Mouse (Mus musculus): ENCODE measurements around the gene Hes3. TPM values are rescaled to one million over a fixed set of nuclear protein-coding genes. Genes with fewer than 3 reads are reported as not detected.
A peak's percentile ranks its signal among the peaks of the same experiment; 100 is the strongest.

Gene Hes3
- 55.1 and 62.7 TPM in 2 replicates for polyA plus RNA-seq (2012; rRNA removed)

GRCm38 (mm10) chr4:152291562-152291961 lies at the start of gene Hes3:
Gene Hes3 (minus strand): TSS chr4:152291662.
- H3K4me1 ChIP-seq (ENCODE audit: control insufficient read depth, insufficient read depth, low read length), result peaks cover 9% of the 10 kb centered on the region
- no peaks in the 10 kb centered on the region for H3K27me3 ChIP-seq (ENCODE audit: control insufficient read depth, insufficient read depth, low read length)

GRCm38 (mm10) chr4:152340584-152341284 lies 49.3 kb upstream of the Hes3 start:
- peaks cover 10% of the 10 kb centered on the region for H3K4me1 ChIP-seq (ENCODE audit: control insufficient read depth, insufficient read depth, low read length)
- DNase-seq, result no peak
- H3K4me3 ChIP-seq (replicated peaks; ENCODE audit: insufficient read depth, low read depth, low read length), result no peak overlapping the region
- TF ChIP-seq POLR2A (IDR thresholded peaks at IDR 0.05; ENCODE audit: borderline replicate concordance, insufficient read depth, low read length), result no peak
- no peak for TF ChIP-seq CTCF (IDR thresholded peaks at IDR 0.05; ENCODE audit: borderline replicate concordance, insufficient read depth, low read depth, low read length)
- WGBS, result 58% methylated on average over 15 of the region's 15 CpGs
- no peak overlapping the region for H3K27ac ChIP-seq (ENCODE audit: insufficient read depth, low read length)
- H3K27me3 ChIP-seq (ENCODE audit: control insufficient read depth, insufficient read depth, low read length), result peaks cover 3% of the 10 kb centered on the region; the same call in 1 of the 2 replicates

More at GRCm38 (mm10) chr4:152291562-152291961, at the start of gene Hes3:
- Histone ChIP-seq H3K27ac (ENCODE audit: insufficient read depth, low read length) (no peak within 1 kb of the TSS), H3K4me3 (replicated peaks; ENCODE audit: insufficient read depth, low read depth, low read length) (no peak within 1 kb of the TSS)
- TF ChIP-seq POLR2A (IDR thresholded peaks at IDR 0.05; ENCODE audit: borderline replicate concordance, insufficient read depth, low read length), result no peak
- TF ChIP-seq CTCF (IDR thresholded peaks at IDR 0.05; ENCODE audit: borderline replicate concordance, insufficient read depth, low read depth, low read length), result no peak
- WGBS, result 69% methylated on average over 6 of the region's 6 CpGs
- no peak for DNase-seq

GRCm38 (mm10) chr4:152339293-152339790 lies 47.9 kb upstream of the Hes3 start:
- Histone ChIP-seq H3K27me3 (ENCODE audit: control insufficient read depth, insufficient read depth, low read length) (peaks cover 3% of the 10 kb centered on the region; the same call in 1 of the 2 replicates), H3K4me1 (ENCODE audit: control insufficient read depth, insufficient read depth, low read length) (0 out of 2 replicates have a peak, but pooled peaks cover 3% of the 10 kb centered on the region), H3K4me3 (replicated peaks; ENCODE audit: insufficient read depth, low read depth, low read length) (peak overlapping the region; percentile 70), H3K27ac (ENCODE audit: insufficient read depth, low read length) (no peak overlapping the region)
- TF ChIP-seq CTCF (IDR thresholded peaks at IDR 0.05; ENCODE audit: borderline replicate concordance, insufficient read depth, low read depth, low read length) (no peak), POLR2A (IDR thresholded peaks at IDR 0.05; ENCODE audit: borderline replicate concordance, insufficient read depth, low read length) (no peak)
- DNase-seq, result peak in 1 of 2 experiments; percentile 44
- WGBS, result 7% methylated on average over 26 of the region's 26 CpGs

- Histone ChIP-seq H3K27me3 (ENCODE audit: control insufficient read depth, insufficient read depth, low read length) (peaks cover 3% of the 10 kb centered on the region; the same call in 1 of the 2 replicates), H3K4me3 (replicated peaks; ENCODE audit: insufficient read depth, low read depth, low read length) (peak within 1 kb of the TSS; percentile 70), H3K27ac (ENCODE audit: insufficient read depth, low read length) (no peak within 1 kb of the TSS), H3K4me1 (ENCODE audit: control insufficient read depth, insufficient read depth, low read length) (0 out of 2 replicates have a peak, but pooled peaks cover 3% of the 10 kb centered on the region)
- WGBS, result under 1% methylated on average over 96 of the region's 120 CpGs
- DNase-seq, result peak; percentile 62 to 65
- TF ChIP-seq CTCF (IDR thresholded peaks at IDR 0.05; ENCODE audit: borderline replicate concordance, insufficient read depth, low read depth, low read length), result no peak
- no peak for TF ChIP-seq POLR2A (IDR thresholded peaks at IDR 0.05; ENCODE audit: borderline replicate concordance, insufficient read depth, low read length)
These were observed 47.2 kb upstream of the Hes3 start, which contains the start of gene Chd5 for GRCm38 (mm10) chr4:152338419-152339292. Gene Chd5 (plus strand): TSS chr4:152338651.

- no peak overlapping the region for H3K4me3 ChIP-seq (replicated peaks; ENCODE audit: insufficient read depth, low read depth, low read length)
- H3K4me1 ChIP-seq (ENCODE audit: control insufficient read depth, insufficient read depth, low read length), result 0 out of 2 replicates have a peak, but pooled peaks cover 3% of the 10 kb centered on the region
- no peak for DNase-seq
- peaks cover 3% of the 10 kb centered on the region; the same call in 1 of the 2 replicates for H3K27me3 ChIP-seq (ENCODE audit: control insufficient read depth, insufficient read depth, low read length)
- 17% methylated on average over 6 of the region's 6 CpGs for WGBS
- no peak overlapping the region for H3K27ac ChIP-seq (ENCODE audit: insufficient read depth, low read length)
- no peak for TF ChIP-seq POLR2A (IDR thresholded peaks at IDR 0.05; ENCODE audit: borderline replicate concordance, insufficient read depth, low read length)
- TF ChIP-seq CTCF (IDR thresholded peaks at IDR 0.05; ENCODE audit: borderline replicate concordance, insufficient read depth, low read depth, low read length), result no peak
These were observed 46.3 kb upstream of the Hes3 start for GRCm38 (mm10) chr4:152337772-152338171.

- Histone ChIP-seq H3K4me1 (ENCODE audit: control insufficient read depth, insufficient read depth, low read length) (no peaks in the 10 kb centered on the region; the same call in 1 of the 2 replicates), H3K27me3 (ENCODE audit: control insufficient read depth, insufficient read depth, low read length) (no peaks in the 10 kb centered on the region), H3K4me3 (replicated peaks; ENCODE audit: insufficient read depth, low read depth, low read length) (no peak overlapping the region), H3K27ac (ENCODE audit: insufficient read depth, low read length) (no peak overlapping the region)
- DNase-seq, result no peak
- TF ChIP-seq POLR2A (IDR thresholded peaks at IDR 0.05; ENCODE audit: borderline replicate concordance, insufficient read depth, low read length), result no peak
- TF ChIP-seq CTCF (IDR thresholded peaks at IDR 0.05; ENCODE audit: borderline replicate concordance, insufficient read depth, low read depth, low read length), result no peak
- WGBS, result 85% methylated on average over 12 of the region's 12 CpGs
These were observed 42.1 kb upstream of the Hes3 start for GRCm38 (mm10) chr4:152333587-152333986.

GRCm38 (mm10) chr4:152332952-152333351 lies 41.5 kb upstream of the Hes3 start:
- H3K27me3 ChIP-seq (ENCODE audit: control insufficient read depth, insufficient read depth, low read length), result no peaks in the 10 kb centered on the region
- 33% methylated on average over 2 of the region's 2 CpGs for WGBS
- H3K4me3 ChIP-seq (replicated peaks; ENCODE audit: insufficient read depth, low read depth, low read length), result no peak overlapping the region
- DNase-seq, result no peak
- no peak for TF ChIP-seq POLR2A (IDR thresholded peaks at IDR 0.05; ENCODE audit: borderline replicate concordance, insufficient read depth, low read length)
- peak; percentile 66 for TF ChIP-seq CTCF (IDR thresholded peaks at IDR 0.05; ENCODE audit: borderline replicate concordance, insufficient read depth, low read depth, low read length)
- no peaks in the 10 kb centered on the region; the same call in 1 of the 2 replicates for H3K4me1 ChIP-seq (ENCODE audit: control insufficient read depth, insufficient read depth, low read length)
- no peak overlapping the region for H3K27ac ChIP-seq (ENCODE audit: insufficient read depth, low read length)
